7 mouse cellular contexts compared by ENCODE assay signal in genomic region chr14:57745291-57745969, GRCm38 (mm10). TPM values are rescaled to one million over a fixed set of nuclear protein-coding genes. Genes with fewer than 3 reads are reported as not detected.
DNase-seq lines count a peak whose midpoint lies in the region; ATAC-seq and TF ChIP-seq lines count a peak whose summit lies in the region.

No protein-coding gene starts in this region.

- WGBS in hindbrain, embryonic 15.5 days = under 1% methylated on average over 69 of the region's 103 CpGs
- WGBS in limb, embryonic 14.5 days = under 1% methylated on average over 62 of the region's 103 CpGs
- under 1% methylated on average over 99 of the region's 103 CpGs for WGBS in midbrain, embryonic 13.5 days

- DNase-seq in adrenal gland, adult 18-20 months (ENCODE audit: low spot score in 2 of 2) = peak; percentile 60 to 63
- peak; percentile 68 to 71 for DNase-seq in cerebellum, postnatal 10 days
- DNase-seq in gastrocnemius, adult 8-10 months (ENCODE audit: low spot score in 2 of 2) = peak; percentile 63 to 75
- DNase-seq in limb, embryonic 14.5 days (ENCODE audit: low spot score) = no peak
- DNase-seq in splenic B cell, adult 2 months (ENCODE audit: low read depth, low spot score) = peak; percentile 41

- H3K4me1 ChIP-seq in hindbrain, embryonic 15.5 days (replicated peaks) = peaks cover 29% of the 10 kb centered on the region
- H3K4me1 ChIP-seq in limb, embryonic 14.5 days (ENCODE audit: control insufficient read depth, insufficient read depth, low read length) = peaks cover 22% of the 10 kb centered on the region
- H3K4me1 ChIP-seq in midbrain, embryonic 13.5 days (replicated peaks) = peaks cover 24% of the 10 kb centered on the region

- no peaks in the 10 kb centered on the region for H3K9me3 ChIP-seq in hindbrain, embryonic 15.5 days
- no peaks in the 10 kb centered on the region for H3K9me3 ChIP-seq in limb, embryonic 14.5 days (ENCODE audit: control insufficient read depth, low read length)
- H3K9me3 ChIP-seq in midbrain, embryonic 13.5 days = no peaks in the 10 kb centered on the region

- H3K27me3 ChIP-seq in hindbrain, embryonic 15.5 days = no peaks in the 10 kb centered on the region
- no peaks in the 10 kb centered on the region for H3K27me3 ChIP-seq in limb, embryonic 14.5 days (ENCODE audit: control insufficient read depth, insufficient read depth, low read length)
- H3K27me3 ChIP-seq in midbrain, embryonic 13.5 days = peaks cover 16% of the 10 kb centered on the region
- no peaks in the 10 kb centered on the region for H3K27me3 ChIP-seq in splenic B cell, adult 2 months (ENCODE audit: control insufficient read depth, insufficient read depth, low read length, poor library complexity, severe bottlenecking)

- no peak for TF ChIP-seq POLR2A in limb, embryonic 14.5 days (IDR thresholded peaks at IDR 0.05; ENCODE audit: borderline replicate concordance, extremely low read depth, insufficient read depth, insufficient read length)

- ATAC-seq in hindbrain, embryonic 15.5 days (ENCODE audit: low FRiP score, low read depth) = peak; percentile 72
- ATAC-seq in limb, embryonic 14.5 days (ENCODE audit: low FRiP score, low read depth) = peak; percentile 47
- ATAC-seq in midbrain, embryonic 13.5 days = peak; percentile 80

- H3K36me3 ChIP-seq in hindbrain, embryonic 15.5 days = no peaks in the 10 kb centered on the region
- H3K36me3 ChIP-seq in limb, embryonic 14.5 days (ENCODE audit: control insufficient read depth, insufficient read depth, low read length) = no peaks in the 10 kb centered on the region
- no peaks in the 10 kb centered on the region for H3K36me3 ChIP-seq in midbrain, embryonic 13.5 days
- H3K36me3 ChIP-seq in splenic B cell, adult 2 months (ENCODE audit: control insufficient read depth, insufficient read depth, low read length, poor library complexity, severe bottlenecking) = no peaks in the 10 kb centered on the region

- H3K9ac ChIP-seq in hindbrain, embryonic 15.5 days = peak overlapping the region; percentile 67
- H3K9ac ChIP-seq in limb, embryonic 14.5 days (ENCODE audit: low read depth, low read length, severe bottlenecking) = peak overlapping the region; percentile 99
- H3K9ac ChIP-seq in midbrain, embryonic 13.5 days (replicated peaks) = peak overlapping the region; percentile 84

- peak overlapping the region; percentile 88 for H3K4me2 ChIP-seq in hindbrain, embryonic 15.5 days
- peak overlapping the region; percentile 83 for H3K4me2 ChIP-seq in limb, embryonic 14.5 days (replicated peaks; ENCODE audit: low read depth, low read length, severe bottlenecking)
- peak overlapping the region; percentile 93 for H3K4me2 ChIP-seq in midbrain, embryonic 13.5 days (replicated peaks)

- H3K27ac ChIP-seq in hindbrain, embryonic 15.5 days (replicated peaks) = peak overlapping the region; percentile 80
- peak overlapping the region; percentile 96 for H3K27ac ChIP-seq in limb, embryonic 14.5 days (replicated peaks; ENCODE audit: low read depth, low read length)
- peak overlapping the region; percentile 75 for H3K27ac ChIP-seq in midbrain, embryonic 13.5 days

- peak overlapping the region; percentile 85 for H3K4me3 ChIP-seq in hindbrain, embryonic 15.5 days
- H3K4me3 ChIP-seq in limb, embryonic 14.5 days (replicated peaks; ENCODE audit: low read length) = peak overlapping the region; percentile 94
- peak overlapping the region; percentile 92 for H3K4me3 ChIP-seq in midbrain, embryonic 13.5 days (replicated peaks)

RNA-seq across cellular contexts. Expression of gene Gm49361, which starts 0.5 kb away (rescaled TPM):
- total RNA-seq in adrenal gland, adult 18-20 months (2021) = 1 to 10 TPM; 3.3 to 3.4 TPM
- total RNA-seq in gastrocnemius, adult 8-10 months (2022) = 1 to 10 TPM in 1 of 4 experiments, under 1 TPM in 1, not detected in 2; 0.70 to 1.4 TPM
- not detected in 2 replicates for polyA plus RNA-seq in hindbrain, embryonic 15.5 days (2015; fragmentation: Nextera tagmentation; extraction: Ambion mirVana)
- polyA plus RNA-seq in limb, embryonic 14.5 days (2012; rRNA removed) = not detected in 2 replicates
- not detected in 2 replicates for polyA plus RNA-seq in limb, embryonic 14.5 days (2014; fragmentation: Nextera tagmentation; extraction: Ambion mirVana)
- not detected in 2 replicates for polyA plus RNA-seq in midbrain, embryonic 13.5 days (2015; fragmentation: Nextera tagmentation; extraction: Ambion mirVana)

RNA-seq across cellular contexts. Expression of gene Lats2, which starts 12.8 kb away (rescaled TPM):
- 10 to 100 TPM; 38.1 to 54.2 TPM for total RNA-seq in adrenal gland, adult 18-20 months (2021)
- total RNA-seq in gastrocnemius, adult 8-10 months (2022) = 10 to 100 TPM; 15.7 to 23.4 (median 16.7) TPM
- 8.1 and 8.2 TPM in 2 replicates for polyA plus RNA-seq in hindbrain, embryonic 15.5 days (2015; fragmentation: Nextera tagmentation; extraction: Ambion mirVana)
- polyA plus RNA-seq in limb, embryonic 14.5 days (2012; rRNA removed) = 28.5 and 34.7 TPM in 2 replicates
- 25.3 and 29.7 TPM in 2 replicates for polyA plus RNA-seq in limb, embryonic 14.5 days (2014; fragmentation: Nextera tagmentation; extraction: Ambion mirVana)
- 7.8 and 9.6 TPM in 2 replicates for polyA plus RNA-seq in midbrain, embryonic 13.5 days (2015; fragmentation: Nextera tagmentation; extraction: Ambion mirVana)

RNA-seq across cellular contexts. Expression of gene Sap18, which starts 52.5 kb away (rescaled TPM):
- 10 to 100 TPM; 54.9 to 64.2 TPM for total RNA-seq in adrenal gland, adult 18-20 months (2021)
- 10 to 100 TPM; 43.5 to 76.8 (median 67.7) TPM for total RNA-seq in gastrocnemius, adult 8-10 months (2022)
- 23.6 and 29.2 TPM in 2 replicates for polyA plus RNA-seq in hindbrain, embryonic 15.5 days (2015; fragmentation: Nextera tagmentation; extraction: Ambion mirVana)
- polyA plus RNA-seq in limb, embryonic 14.5 days (2012; rRNA removed) = 19.3 and 39.6 TPM in 2 replicates
- polyA plus RNA-seq in limb, embryonic 14.5 days (2014; fragmentation: Nextera tagmentation; extraction: Ambion mirVana) = 37.5 and 45.6 TPM in 2 replicates
- 25.8 and 26.9 TPM in 2 replicates for polyA plus RNA-seq in midbrain, embryonic 13.5 days (2015; fragmentation: Nextera tagmentation; extraction: Ambion mirVana)
